Mouse (Mus musculus): ENCODE data around the gene Dtnb.

The Dtnb gene

GRCm38 (mm10) chr12:3778286-3778685 lies 206.1 kb downstream of the Dtnb start:
- DNase-seq: no peak

GRCm38 (mm10) chr12:3779639-3780038 lies 207.5 kb downstream of the Dtnb start:
- no peak for DNase-seq

GRCm38 (mm10) chr12:3780405-3780891 lies 208.3 kb downstream of the Dtnb start:
- DNase-seq: no peak

- no peak for DNase-seq
Observed at GRCm38 (mm10) chr12:3780931-3781471, 208.8 kb downstream of the Dtnb start.

- peak; percentile 76 for DNase-seq
Observed at GRCm38 (mm10) chr12:3781482-3781881, 209.3 kb downstream of the Dtnb start.

- DNase-seq: no peak
Observed at GRCm38 (mm10) chr12:3783196-3783825, 211.1 kb downstream of the Dtnb start.

GRCm38 (mm10) chr12:3784258-3784657 lies 212.1 kb downstream of the Dtnb start:
- DNase-seq: no peak

- DNase-seq: no peak
Observed at GRCm38 (mm10) chr12:3784729-3785128, 212.5 kb downstream of the Dtnb start.

GRCm38 (mm10) chr12:3787041-3787440 lies 214.9 kb downstream of the Dtnb start:
- no peak for DNase-seq

- DNase-seq: no peak
Observed at GRCm38 (mm10) chr12:3787541-3787940, 215.4 kb downstream of the Dtnb start.

GRCm38 (mm10) chr12:3788421-3789051 lies 216.4 kb downstream of the Dtnb start:
- DNase-seq: no peak

- DNase-seq: no peak
Observed at GRCm38 (mm10) chr12:3789626-3790185, 217.5 kb downstream of the Dtnb start.

- DNase-seq: no peak
Observed at GRCm38 (mm10) chr12:3791257-3791656, 219.1 kb downstream of the Dtnb start.

- peak; percentile 98 for DNase-seq
Observed at GRCm38 (mm10) chr12:3791732-3792131, 219.6 kb downstream of the Dtnb start.

GRCm38 (mm10) chr12:3792248-3792647 lies 220.1 kb downstream of the Dtnb start:
- DNase-seq: no peak

- no peak for DNase-seq
Observed at GRCm38 (mm10) chr12:3795569-3795968, 223.4 kb downstream of the Dtnb start.

GRCm38 (mm10) chr12:3799551-3799950 lies 227.4 kb downstream of the Dtnb start:
- no peak for DNase-seq

GRCm38 (mm10) chr12:3805852-3806251 lies 233.7 kb downstream of the Dtnb start, which contains the start of gene Dnmt3a:
TSS of gene Dnmt3a (plus strand) at chr12:3806007.
- DNase-seq: no peak

- DNase-seq: peak; percentile 78
Observed at GRCm38 (mm10) chr12:3806271-3806684, 234.1 kb downstream of the Dtnb start.

GRCm38 (mm10) chr12:3806703-3807547 lies 234.7 kb downstream of the Dtnb start:
- peak; percentile 80 for DNase-seq

- peak; percentile 66 for DNase-seq
Observed at GRCm38 (mm10) chr12:3807548-3808395, 235.6 kb downstream of the Dtnb start.
